Mouse (Mus musculus) kidney, embryonic 15.5 days (tissue): ENCODE results near the gene Dpep2nb. TPM values are rescaled to one million over a fixed set of nuclear protein-coding genes. Genes with fewer than 3 reads are reported as not detected.
"Not testable (repeated sequence)": the region's sequence is repeated elsewhere in the genome, so short reads cannot be mapped to it uniquely, and the experiment has no call there.

Experiments used
- ATAC-seq: fragments of 200-750 bp; cut with Nextera tagmentation; replicated peaks from 2 replicates; pipeline ENCODE4 v1.8.0; 2017; ENCODE audit warnings: moderate TSS enrichment; ENCODE audit not compliant: low FRiP score
- H3K27ac ChIP-seq: fragments of 300-500 bp; sonication (generic); 2 replicates; pipeline ENCODE4 v1.5.1; 2015; ENCODE audit warnings: mild to moderate bottlenecking, inconsistent platforms
- H3K27me3 ChIP-seq: fragments of 300-500 bp; sonication (generic); 2 replicates; pipeline ENCODE4 v1.6.1; 2015; ENCODE audit warnings: inconsistent platforms
- H3K36me3 ChIP-seq: fragments of 300-500 bp; sonication (generic); 2 replicates; pipeline ENCODE4 v1.6.1; 2015; ENCODE audit warnings: inconsistent platforms
- H3K4me1 ChIP-seq: fragments of 300-500 bp; sonication (generic); 2 replicates; pipeline ENCODE4 v1.6.1; 2015; ENCODE audit warnings: inconsistent platforms
- H3K4me2 ChIP-seq: fragments of 300-500 bp; sonication (generic); 2 replicates; pipeline ENCODE4 v1.6.1; 2015; ENCODE audit warnings: moderate library complexity, mild to moderate bottlenecking, inconsistent platforms
- H3K4me3 ChIP-seq: fragments of 300-500 bp; sonication (generic); replicated peaks from 2 replicates; pipeline ENCODE4 v1.5.1; 2015; ENCODE audit warnings: mild to moderate bottlenecking, inconsistent platforms
- H3K9ac ChIP-seq: fragments of 300-500 bp; sonication (generic); 2 replicates; pipeline ENCODE4 v1.6.1; 2015; ENCODE audit warnings: mild to moderate bottlenecking, inconsistent platforms
- H3K9me3 ChIP-seq: fragments of 300-500 bp; sonication (generic); replicated peaks from 2 replicates; pipeline ENCODE4 v1.6.1; 2016; ENCODE audit warnings: inconsistent platforms
- WGBS: fragments of 180-500 bp; shearing (Covaris S2); methylation state at CpG from one replicate; pipeline ENCODE4 v1.1.7; 2015; ENCODE audit warnings: mixed read lengths; 5-methylcytosine and 5-hydroxymethylcytosine counted together
- polyA plus RNA-seq: library from polyadenylated mRNA; unstranded; fragments of >200 nt; fragmentation: Nextera tagmentation; extraction: Ambion mirVana; gene quantifications from 2 replicates; pipeline ENCODE4 v1.2.1, GENCODE M21; 2015

Dpep2nb gene
- polyA plus RNA-seq, 1 experiment from 2014 or later, result 0.18 TPM

- Histone ChIP-seq H3K9me3 (no peaks in the 10 kb centered on the region), H3K27me3 (no peaks in the 10 kb centered on the region), H3K4me3 (no peak overlapping the region), H3K4me2 (no peak overlapping the region), H3K4me1 (peaks cover 2% of the 10 kb centered on the region), H3K9ac (no peak overlapping the region), H3K36me3 (no peaks in the 10 kb centered on the region; the same call in 1 of the 2 replicates), H3K27ac (no peak overlapping the region)
- WGBS, result 80% methylated on average over 8 of the region's 8 CpGs
- ATAC-seq, result no peak
Measured at GRCm38 (mm10) chr8:106004538-106005207, 1.1 kb downstream of the Dpep2nb start.

GRCm38 (mm10) chr8:106001908-106002307 is 3.9 kb downstream of the Dpep2nb start:
- H3K27ac ChIP-seq, result no peak overlapping the region
- no peak overlapping the region for H3K4me2 ChIP-seq
- no peaks in the 10 kb centered on the region for H3K4me1 ChIP-seq
- no peaks in the 10 kb centered on the region for H3K36me3 ChIP-seq
- no peak overlapping the region for H3K9ac ChIP-seq
- WGBS, result 86% methylated on average over 4 of the region's 4 CpGs
- no peaks in the 10 kb centered on the region for H3K9me3 ChIP-seq
- no peak overlapping the region for H3K4me3 ChIP-seq
- H3K27me3 ChIP-seq, result no peaks in the 10 kb centered on the region
- no peak for ATAC-seq

GRCm38 (mm10) chr8:105998971-105999370 is 6.8 kb downstream of the Dpep2nb start:
- Histone ChIP-seq H3K4me2 (no peak overlapping the region), H3K27me3 (no peaks in the 10 kb centered on the region), H3K9ac (no peak overlapping the region), H3K27ac (no peak overlapping the region), H3K4me3 (no peak overlapping the region), H3K36me3 (no peaks in the 10 kb centered on the region), H3K9me3 (no peaks in the 10 kb centered on the region), H3K4me1 (no peaks in the 10 kb centered on the region)
- no peak for ATAC-seq
- WGBS, result 88% methylated on average over 2 of the region's 2 CpGs

GRCm38 (mm10) chr8:105996359-105996758 is 9.4 kb downstream of the Dpep2nb start:
- WGBS, result 74% methylated on average over 7 of the region's 7 CpGs
- Histone ChIP-seq H3K9ac (no peak overlapping the region), H3K9me3 (no peaks in the 10 kb centered on the region), H3K4me3 (no peak overlapping the region), H3K27me3 (no peaks in the 10 kb centered on the region), H3K36me3 (no peaks in the 10 kb centered on the region), H3K4me1 (no peaks in the 10 kb centered on the region), H3K27ac (no peak overlapping the region), H3K4me2 (no peak overlapping the region)
- ATAC-seq, result no peak

GRCm38 (mm10) chr8:105993226-105993625 is 12.5 kb downstream of the Dpep2nb start:
- 74% methylated on average over 4 of the region's 4 CpGs for WGBS

GRCm38 (mm10) chr8:105992499-105992898 is 13.3 kb downstream of the Dpep2nb start:
- WGBS, result 54% methylated on average over 5 of the region's 5 CpGs
- Histone ChIP-seq H3K9ac (no peak overlapping the region), H3K27me3 (no peaks in the 10 kb centered on the region), H3K9me3 (no peaks in the 10 kb centered on the region), H3K4me1 (peaks cover 7% of the 10 kb centered on the region; the same call in 1 of the 2 replicates), H3K36me3 (no peaks in the 10 kb centered on the region), H3K4me3 (no peak overlapping the region), H3K27ac (no peak overlapping the region), H3K4me2 (no peak overlapping the region)
- ATAC-seq, result no peak

More at GRCm38 (mm10) chr8:105993226-105993625, 12.5 kb downstream of the Dpep2nb start:
- H3K4me2 ChIP-seq, result no peak overlapping the region
- H3K9me3 ChIP-seq, result no peaks in the 10 kb centered on the region
- ATAC-seq, result no peak
- no peaks in the 10 kb centered on the region for H3K27me3 ChIP-seq
- H3K27ac ChIP-seq, result no peak overlapping the region
- no peak overlapping the region for H3K4me3 ChIP-seq
- no peak overlapping the region for H3K9ac ChIP-seq
- H3K36me3 ChIP-seq, result no peaks in the 10 kb centered on the region
- H3K4me1 ChIP-seq, result peaks cover 7% of the 10 kb centered on the region; the same call in 1 of the 2 replicates

- Histone ChIP-seq H3K4me1 (peaks cover 7% of the 10 kb centered on the region; the same call in 1 of the 2 replicates), H3K9ac (no peak overlapping the region), H3K27me3 (no peaks in the 10 kb centered on the region), H3K27ac (no peak overlapping the region), H3K4me2 (no peak overlapping the region), H3K36me3 (no peaks in the 10 kb centered on the region), H3K4me3 (no peak overlapping the region), H3K9me3 (no peaks in the 10 kb centered on the region)
- 87% methylated on average over 2 of the region's 2 CpGs for WGBS
- no peak for ATAC-seq
Measured at GRCm38 (mm10) chr8:105991546-105991945, 14.2 kb downstream of the Dpep2nb start.

- Histone ChIP-seq H3K27ac (no peak within 1 kb of the TSS), H3K9ac (peak within 1 kb of the TSS; percentile 26; the same call in 1 of the 2 replicates), H3K4me1 (peaks cover 7% of the 10 kb centered on the region; the same call in 1 of the 2 replicates), H3K27me3 (no peaks in the 10 kb centered on the region), H3K4me3 (peak within 1 kb of the TSS; percentile 19; the same call in 1 of the 2 replicates), H3K9me3 (no peaks in the 10 kb centered on the region), H3K36me3 (no peaks in the 10 kb centered on the region), H3K4me2 (peak within 1 kb of the TSS; percentile 45)
- 8% methylated on average over 15 of the region's 15 CpGs for WGBS
- ATAC-seq, result peak; percentile 67; the same call in 1 of the 2 replicates
Measured at GRCm38 (mm10) chr8:105990856-105991387, 14.9 kb downstream of the Dpep2nb start, which contains the start of gene Dus2. Gene Dus2 (plus strand): TSS chr8:105991337.

- WGBS, result 83% methylated on average over 11 of the region's 11 CpGs
- no peak for ATAC-seq
- Histone ChIP-seq H3K27ac (no peak overlapping the region), H3K4me1 (peaks cover 7% of the 10 kb centered on the region; the same call in 1 of the 2 replicates), H3K4me2 (no peak overlapping the region), H3K36me3 (no peaks in the 10 kb centered on the region), H3K4me3 (no peak overlapping the region), H3K9ac (no peak overlapping the region), H3K9me3 (no peaks in the 10 kb centered on the region), H3K27me3 (no peaks in the 10 kb centered on the region)
Measured at GRCm38 (mm10) chr8:105988546-105988945, 17.2 kb downstream of the Dpep2nb start.

GRCm38 (mm10) chr8:105983406-105983805 is 22.4 kb downstream of the Dpep2nb start:
- not testable (repeated sequence) for H3K36me3 ChIP-seq, H3K4me1 ChIP-seq, H3K4me3 ChIP-seq, ATAC-seq, H3K27ac ChIP-seq, H3K9ac ChIP-seq, H3K27me3 ChIP-seq, H3K4me2 ChIP-seq, H3K9me3 ChIP-seq
- WGBS, result 79% methylated on average over 11 of the region's 11 CpGs

GRCm38 (mm10) chr8:105981146-105981545 is 24.6 kb downstream of the Dpep2nb start:
- no peaks in the 10 kb centered on the region for H3K9me3 ChIP-seq
- no peak overlapping the region for H3K9ac ChIP-seq
- no peaks in the 10 kb centered on the region for H3K36me3 ChIP-seq
- no peaks in the 10 kb centered on the region for H3K4me1 ChIP-seq
- 91% methylated on average over 1 of the region's 1 CpGs for WGBS
- no peak overlapping the region for H3K4me3 ChIP-seq
- no peak overlapping the region for H3K27ac ChIP-seq
- no peak overlapping the region for H3K4me2 ChIP-seq
- no peak for ATAC-seq
- no peaks in the 10 kb centered on the region for H3K27me3 ChIP-seq

GRCm38 (mm10) chr8:105979325-105979724 is 26.4 kb downstream of the Dpep2nb start, which contains the start of gene Dpep3:
Gene Dpep3 (minus strand): TSS chr8:105979429.
- Histone ChIP-seq H3K36me3 (no peaks in the 10 kb centered on the region), H3K27ac (no peak within 1 kb of the TSS), H3K4me3 (no peak within 1 kb of the TSS), H3K27me3 (no peaks in the 10 kb centered on the region), H3K4me2 (no peak within 1 kb of the TSS), H3K9me3 (no peaks in the 10 kb centered on the region), H3K4me1 (no peaks in the 10 kb centered on the region), H3K9ac (no peak within 1 kb of the TSS)
- 94% methylated on average over 15 of the region's 15 CpGs for WGBS
- no peak for ATAC-seq
